Mouse (Mus musculus): ENCODE measurements around the gene Aagab.
A peak's percentile ranks its signal among the peaks of the same experiment; 100 is the strongest.

Gene Aagab

DNA sequence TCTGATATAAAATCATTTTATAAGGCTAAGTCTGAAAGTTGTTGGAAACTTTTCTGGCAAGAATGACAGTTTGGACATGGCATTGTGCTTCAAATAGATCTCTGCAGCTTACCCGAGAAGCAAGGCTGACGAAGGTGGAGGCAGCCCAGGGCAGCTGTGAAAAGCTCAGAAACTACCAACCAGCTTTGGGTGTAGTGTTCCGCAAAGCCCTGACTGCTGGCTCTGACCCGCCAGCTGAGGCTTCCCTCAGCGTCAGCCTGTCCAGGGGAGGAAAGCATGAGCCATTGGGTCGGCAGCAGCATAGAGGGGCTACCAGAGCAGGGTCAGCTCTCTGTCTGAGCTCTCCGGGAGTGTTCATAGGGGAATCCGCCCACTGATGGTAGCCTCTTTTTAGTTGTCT, 6.8 kb downstream of the Aagab start:
- no peak for DNase-seq

DNA sequence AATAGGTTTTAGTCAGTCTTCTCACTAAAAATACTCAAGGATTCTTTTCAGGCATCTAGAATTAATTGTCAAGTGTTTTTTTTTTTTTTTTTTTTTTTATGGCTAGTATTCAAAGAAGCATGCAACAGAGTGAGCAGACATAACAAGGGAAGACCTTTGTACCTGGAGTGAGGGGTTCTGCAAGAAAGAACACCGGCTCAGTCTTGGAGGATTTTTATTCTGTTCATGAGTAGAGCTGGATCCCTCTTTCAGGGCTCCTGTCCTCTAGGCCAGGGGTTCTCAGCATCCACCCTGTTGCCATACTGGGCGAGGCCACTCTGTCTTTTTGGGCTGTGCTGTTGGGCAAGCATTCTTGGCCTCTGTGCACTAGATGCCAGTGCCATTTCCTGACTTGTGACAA, 7.3 kb downstream of the Aagab start:
- DNase-seq = no peak

DNA sequence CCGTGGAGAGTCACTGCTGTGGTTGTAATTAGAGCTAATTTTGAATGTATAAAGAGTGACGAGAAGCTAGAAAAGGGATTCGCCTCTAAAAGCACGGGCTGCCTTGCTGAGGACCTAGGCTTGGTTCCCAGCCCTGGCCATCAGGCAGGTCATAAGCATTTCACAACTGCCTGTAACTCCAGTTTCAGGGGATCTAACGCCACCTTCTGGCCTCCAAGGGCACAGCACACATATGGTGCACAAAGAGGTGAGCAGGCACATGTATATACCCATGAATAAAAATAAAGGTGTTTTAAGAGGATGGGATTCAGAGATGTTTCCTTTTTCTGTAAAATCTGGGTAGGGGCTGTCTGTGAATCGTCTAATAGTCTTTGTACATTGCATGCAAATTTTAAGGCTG, 7.8 kb downstream of the Aagab start:
- DNase-seq = peak; percentile 28

DNA sequence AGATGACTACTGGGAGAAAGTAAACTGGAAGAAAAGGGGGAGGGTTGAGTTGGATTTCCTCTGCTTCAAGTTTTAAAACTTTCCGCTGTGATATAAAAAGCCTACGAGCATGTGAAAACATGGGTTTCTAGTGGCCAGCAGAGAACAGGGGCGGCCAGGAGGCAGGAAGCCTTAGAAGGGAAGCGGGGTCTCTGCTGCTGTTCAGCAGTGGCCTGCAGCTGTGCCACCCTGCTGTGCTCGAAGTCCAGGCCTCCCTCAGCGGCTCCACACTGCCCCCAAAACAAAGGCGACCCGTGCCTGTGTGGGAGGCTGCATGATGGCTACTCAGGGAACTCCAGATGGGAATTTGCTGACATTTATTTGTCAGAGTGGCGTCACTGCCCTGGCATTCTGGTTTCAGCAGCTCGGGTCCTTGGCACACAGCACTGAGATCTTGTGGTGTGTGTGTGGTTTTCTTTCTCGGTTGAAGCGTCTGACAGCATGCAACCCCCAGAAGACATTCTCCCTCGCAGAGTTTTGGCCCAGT, 8.4 kb downstream of the Aagab start:
- DNase-seq = peak; percentile 49

DNA sequence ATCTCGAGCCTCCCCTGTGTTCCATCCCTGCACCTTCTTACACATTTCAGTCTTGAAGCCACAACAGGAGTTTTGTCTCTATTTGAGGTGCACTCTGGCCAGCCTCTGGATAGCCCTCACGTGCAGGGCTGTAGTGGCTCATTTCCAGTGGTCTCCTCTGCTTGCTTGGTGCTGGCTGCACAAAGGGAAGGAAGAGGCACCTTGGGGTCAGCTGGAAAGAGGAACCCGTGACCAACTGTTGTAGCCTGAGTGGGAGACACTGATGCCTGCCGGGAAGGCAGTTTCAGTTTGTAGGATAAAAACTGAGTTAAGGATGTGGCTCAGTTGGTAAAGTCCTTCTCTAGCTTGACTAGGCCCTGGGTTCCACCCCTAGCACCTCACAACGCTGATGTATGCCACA, 9.5 kb downstream of the Aagab start:
- DNase-seq = no peak

DNA sequence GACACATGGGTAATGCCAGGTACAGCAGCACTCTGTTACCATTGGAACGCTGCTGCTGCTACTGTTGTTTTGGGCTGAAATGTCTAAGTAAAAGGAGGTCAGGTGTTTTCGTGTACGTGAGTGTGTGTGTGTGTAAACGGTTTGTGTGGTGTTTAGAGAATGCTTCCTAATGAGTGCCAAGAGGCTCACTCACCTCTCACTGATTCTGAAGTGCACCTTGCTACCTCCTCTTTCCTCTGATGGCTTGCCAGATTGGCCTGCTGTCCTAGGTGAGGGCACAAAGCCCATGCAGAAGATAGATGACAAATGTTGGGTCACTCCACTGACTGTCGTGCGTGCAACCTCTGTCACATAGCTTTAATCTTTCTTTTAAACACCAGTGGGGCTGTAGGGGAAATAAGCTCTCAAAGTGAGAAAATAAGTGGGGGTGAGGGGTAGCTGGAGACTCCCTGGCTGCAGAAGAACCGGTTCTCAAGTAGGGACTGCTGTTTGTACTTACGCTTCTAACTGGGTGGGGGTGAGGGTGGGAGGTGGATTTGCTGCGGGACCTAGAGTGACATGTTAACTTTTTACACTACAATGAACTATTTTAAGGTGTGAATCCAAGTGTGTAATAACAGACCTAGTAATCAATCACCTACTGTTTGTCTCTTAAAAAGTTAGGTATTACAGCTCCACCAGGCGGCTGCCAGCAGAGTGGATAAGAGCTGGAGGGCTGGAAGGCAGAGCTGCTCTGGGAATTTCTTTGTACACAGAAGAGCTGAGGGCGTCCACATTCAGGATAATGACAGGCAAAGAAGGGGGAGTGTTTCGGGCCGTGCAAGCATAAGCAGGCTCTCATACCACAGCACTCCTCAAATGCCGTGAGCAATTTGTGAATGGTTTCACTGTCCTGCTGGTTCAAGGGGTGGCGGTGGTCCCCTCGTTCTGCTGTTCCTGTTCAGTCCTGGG, 10.4 kb downstream of the Aagab start:
- no peak for DNase-seq

DNA sequence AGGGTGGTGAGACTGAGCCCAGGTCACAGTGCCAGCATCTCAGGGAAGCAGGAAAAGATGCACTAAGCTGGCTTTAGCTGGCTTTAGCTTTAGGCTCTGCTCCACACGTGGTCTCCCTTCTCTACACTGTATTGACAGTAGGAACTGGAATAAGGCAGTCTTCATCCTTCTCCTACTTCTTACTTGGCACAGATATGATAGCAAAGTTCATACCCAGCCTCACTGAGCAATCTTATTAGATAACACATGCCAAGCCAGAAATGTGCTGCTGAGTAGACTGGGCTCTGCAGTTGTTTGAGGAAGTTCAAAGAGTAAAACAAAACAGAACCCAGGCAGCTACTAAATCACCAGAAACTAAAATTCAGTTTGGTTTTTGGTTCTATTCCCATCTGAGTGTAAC, 11.1 kb downstream of the Aagab start:
- DNase-seq = no peak

DNA sequence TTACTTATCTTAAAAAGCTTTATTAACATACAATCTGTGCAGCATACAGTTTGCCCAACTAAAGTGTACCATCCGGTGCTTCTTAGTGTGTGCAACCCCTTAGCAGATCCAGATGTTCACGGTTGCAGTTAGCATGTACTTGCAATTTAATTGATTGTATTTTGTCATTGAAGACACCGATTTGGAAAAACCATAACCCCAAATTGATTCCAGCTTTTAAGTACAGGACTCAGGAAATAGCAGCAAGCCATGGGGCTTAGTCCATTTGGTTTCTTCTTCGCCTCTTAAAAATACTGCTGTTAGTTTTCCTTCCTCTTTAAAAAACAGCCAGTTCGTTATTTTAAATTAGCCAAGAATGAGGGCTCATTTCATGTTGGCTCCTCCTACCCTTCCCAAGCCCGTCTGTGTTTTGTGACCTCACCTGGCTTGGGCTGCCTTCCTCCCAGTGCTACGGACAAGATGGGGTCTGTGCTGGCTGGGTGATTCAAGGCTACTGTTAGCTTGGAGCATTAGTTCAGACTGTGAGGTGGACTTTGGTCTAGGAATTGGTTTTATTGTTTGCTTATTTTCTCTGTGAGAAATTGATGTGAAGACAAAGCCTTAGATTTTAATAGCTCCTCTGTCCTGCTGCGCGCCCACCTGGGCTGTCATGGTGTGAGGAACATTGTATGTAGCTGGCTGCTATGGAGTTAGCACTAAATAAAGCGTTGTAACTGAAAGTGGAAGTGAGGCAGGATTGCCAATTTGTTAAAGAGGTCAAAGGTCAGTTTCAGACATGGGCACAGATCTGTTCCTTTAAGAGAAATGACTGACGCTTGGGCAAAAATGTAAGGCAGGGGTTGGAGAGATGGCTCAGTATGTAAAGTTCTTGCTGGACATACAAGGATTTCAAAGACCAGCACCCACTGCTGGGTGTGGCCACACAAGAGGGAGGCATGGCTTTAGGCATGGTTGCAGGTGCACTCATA, 11.8 kb downstream of the Aagab start:
- no peak for DNase-seq

DNA sequence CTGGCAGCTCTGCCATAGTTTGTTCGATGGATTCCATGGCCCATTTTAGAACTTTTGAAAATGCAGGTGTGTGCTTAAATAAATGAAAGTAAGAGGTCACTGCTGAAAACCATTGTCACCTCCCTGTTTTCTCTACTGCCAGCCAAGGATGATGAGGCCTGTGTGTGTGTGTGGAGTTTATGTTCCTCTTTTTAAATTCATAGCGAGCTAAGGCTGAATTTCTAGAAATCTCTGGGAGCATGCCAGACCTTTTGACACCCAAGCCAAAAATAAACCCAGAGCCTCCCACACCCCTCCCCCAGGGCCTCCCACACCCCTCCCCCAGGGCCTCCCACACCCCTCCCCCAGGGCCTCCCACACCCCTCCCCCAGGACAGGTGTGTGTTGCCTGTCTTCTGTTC, 15.5 kb downstream of the Aagab start:
- no peak for DNase-seq

DNA sequence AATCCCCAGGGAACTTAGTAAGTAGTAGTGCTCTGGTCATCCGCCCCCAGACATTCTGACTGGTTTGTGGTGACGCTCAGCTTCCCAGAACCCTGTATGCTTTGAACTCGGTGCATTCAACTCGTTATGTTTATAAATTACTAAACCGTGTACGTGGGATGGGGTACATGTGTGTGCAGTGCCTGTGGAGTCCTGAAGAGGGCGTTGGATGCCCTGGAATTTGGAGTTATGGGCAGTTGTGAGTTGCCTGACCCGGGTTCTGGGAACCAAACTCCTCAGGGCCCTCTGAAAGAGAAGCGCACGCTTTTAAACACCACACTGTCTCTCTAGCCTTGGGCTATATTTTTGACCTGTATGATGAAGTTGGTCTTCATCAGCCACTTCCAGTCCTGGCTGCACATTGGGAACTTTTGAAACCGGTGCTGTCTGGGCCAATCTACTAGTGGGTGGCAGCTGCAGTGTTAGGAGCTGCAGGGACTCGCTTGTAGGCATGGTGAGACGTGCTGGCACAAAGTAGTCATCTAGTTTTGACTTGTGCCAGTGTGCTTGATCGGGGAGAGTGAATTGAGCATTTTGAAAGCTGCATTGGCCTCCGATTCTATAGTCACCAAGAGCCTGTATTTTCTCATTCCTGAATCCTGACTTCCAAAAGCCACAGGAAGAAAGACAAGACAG, 21.6 kb downstream of the Aagab start:
- DNase-seq = no peak

DNA sequence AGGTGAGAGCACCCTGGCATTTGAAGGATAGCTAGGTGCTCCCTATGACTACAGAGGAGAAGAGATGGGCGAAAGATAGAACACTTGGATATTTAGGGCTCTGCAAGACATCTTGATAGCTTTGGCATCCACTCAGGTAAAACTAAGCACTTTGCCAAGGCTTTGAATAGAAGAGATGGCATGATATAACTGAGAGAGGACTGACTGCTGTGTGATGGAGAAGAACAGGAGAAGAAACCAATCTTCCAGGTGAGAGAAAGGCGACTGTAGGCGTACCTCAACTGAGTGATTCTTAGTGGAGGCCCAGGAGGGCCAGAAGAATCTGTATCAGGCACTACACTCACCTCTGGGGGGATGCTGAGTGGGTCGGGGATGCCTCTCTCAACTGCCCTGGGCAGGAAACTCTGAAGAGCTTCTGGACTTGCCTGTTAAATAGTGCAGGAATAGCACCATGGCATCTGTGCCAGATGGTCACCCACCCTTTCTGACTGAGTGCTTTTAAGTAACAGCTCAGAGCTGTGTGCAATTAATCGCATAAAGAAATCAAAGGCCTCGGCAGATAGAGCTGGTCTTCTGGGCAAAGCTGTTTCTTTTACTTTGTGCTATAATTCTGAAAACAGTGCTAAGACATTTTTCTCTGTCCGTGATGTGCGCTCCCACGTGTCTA, 22.8 kb downstream of the Aagab start:
- no peak for DNase-seq

DNA sequence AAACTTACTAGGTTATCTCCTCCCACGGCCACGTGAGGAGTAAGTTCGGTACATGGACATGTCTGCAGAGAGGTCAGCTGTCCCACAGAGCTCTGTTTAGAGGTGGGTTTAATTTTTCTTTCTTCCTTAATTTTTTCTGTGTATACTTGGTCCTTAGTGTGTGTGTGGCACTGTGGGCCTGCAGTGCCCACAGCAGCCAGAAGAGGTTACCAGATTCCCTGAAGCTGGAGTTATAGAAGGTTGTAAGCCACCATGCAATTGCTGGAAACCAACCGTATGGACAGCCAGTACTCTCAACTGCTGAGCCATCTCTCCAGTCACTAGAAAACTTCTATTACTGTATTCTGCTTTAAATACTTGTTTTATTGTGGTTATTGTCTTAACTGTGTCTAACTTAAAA, 29.6 kb downstream of the Aagab start:
- no peak for DNase-seq

DNA sequence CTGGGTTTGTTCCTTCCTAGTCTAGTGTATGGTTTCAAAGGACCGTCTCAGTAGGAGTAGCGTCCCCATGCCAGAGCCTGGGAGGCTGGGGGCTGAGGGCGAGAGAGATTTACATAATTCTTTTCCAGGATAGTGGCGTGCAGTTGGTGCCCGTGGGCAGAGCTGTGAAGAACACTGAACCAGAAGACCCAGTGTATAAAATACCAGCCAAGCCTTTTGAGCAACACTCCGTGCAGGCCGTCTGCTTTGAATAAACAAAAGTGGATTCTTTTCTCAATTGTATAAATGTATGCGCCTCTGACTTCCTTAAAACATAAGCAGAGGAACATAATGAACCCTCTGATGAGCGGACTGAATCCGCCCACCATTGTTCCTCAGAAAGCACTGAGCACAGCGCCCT, 30.5 kb downstream of the Aagab start:
- DNase-seq = no peak

DNA sequence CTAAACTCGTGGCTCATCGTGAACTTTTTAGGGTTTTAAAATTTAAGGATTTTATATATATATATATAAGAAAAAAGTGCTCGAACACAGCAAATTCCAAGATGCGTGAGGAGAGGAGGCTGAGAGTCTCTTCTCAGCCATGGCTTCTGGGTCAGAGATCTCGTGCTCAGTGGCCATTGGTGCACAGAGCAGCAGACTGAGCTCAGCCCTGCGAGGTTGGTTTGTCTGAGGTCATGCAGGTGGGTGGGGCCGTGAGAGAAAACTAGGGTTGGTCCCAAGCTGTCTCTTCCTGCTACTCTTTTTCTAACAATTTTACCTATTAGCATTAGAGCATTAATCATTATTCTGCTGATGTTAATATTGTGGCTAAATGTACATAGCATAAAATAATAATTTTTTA, 30.9 kb downstream of the Aagab start:
- DNase-seq = no peak

DNA sequence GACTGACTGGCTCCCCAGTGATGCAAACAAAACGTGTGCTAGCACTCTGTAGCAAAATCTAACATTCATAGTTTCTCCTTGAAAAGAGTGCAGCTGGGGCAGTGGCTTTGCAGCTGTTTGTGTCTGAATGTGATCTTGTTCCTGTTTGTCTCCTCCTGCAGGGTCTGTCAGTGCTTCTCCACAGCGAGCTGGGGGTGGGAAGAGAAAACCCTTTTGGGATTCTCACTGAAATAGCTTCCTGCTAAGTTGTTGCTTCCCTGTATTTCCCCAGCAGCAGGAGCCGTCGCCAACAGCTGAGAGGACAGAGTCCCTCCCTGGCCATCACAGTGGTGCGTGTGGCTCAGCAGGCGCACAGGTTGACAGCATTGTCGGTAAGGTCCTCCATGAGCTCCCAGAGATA, 33.7 kb downstream of the Aagab start:
- no peak for DNase-seq

DNA sequence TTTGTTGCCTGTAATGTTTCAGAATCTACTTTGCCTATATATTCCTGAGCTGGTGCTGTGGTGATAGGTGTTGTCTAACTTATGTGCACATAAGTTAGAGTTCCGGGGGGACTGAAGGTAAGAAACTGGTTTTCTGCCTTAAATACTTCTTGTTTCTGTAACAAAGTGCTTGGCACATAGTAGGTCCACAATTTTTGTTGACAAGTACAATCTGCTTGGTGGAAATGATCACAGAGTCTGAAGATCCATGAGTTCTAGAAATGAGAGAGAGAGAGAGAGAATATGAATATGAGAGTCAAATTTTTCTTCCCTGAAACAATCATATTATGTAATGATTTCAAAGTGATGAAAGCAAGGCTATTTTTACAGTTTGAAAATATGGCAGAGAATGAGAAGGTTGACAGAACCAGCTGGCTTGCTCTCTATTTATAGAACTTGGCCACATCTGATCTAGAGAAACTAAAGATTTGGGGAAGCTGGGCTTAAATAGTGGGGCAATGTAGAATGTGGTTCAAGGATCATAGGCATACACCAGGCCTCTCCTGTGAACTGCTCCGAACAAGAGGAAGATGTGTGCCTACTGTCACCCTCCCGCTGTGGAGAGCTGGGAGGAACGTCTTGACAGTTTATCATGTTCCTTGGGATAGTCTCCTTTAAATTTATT, 39.7 kb downstream of the Aagab start:
- DNase-seq = no peak

DNA sequence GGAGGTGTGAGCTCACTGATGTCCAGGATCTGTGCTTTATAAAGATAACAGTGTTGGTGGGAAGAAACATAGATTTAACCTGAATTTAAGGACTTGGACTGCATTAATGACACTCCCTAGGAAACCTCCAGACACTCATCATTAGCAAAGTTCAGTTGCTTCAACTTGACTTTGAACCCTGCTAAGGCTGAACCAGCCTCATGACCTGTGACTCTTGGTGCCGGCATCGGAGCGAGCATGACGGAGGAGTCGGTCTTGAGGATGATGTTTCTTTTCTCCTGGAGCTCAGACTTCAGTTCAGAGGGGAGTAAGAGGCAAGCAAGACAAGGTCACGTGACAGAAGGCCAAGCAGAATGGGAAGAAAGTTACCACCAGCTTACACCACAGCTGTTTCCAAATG, 41.6 kb downstream of the Aagab start:
- no peak for DNase-seq

DNA sequence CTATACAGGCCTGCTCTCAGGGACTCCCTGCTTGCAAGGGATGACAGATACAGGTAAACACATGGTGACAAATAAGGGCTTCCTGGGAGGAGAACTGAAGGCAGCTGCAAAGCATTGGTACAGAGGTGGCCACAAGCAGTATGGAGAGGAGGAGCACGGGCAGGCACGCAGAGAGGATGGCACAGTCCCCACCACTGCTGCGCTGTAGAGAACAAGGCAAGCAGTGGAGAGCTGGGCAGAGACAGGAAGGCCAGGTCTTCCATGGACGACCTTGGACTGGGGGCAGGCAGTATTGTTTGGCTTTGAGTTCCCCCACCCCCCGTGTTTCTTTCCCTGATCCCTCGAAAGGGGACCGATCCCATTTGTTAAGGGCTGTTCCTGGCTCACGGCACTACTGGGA, 42.6 kb downstream of the Aagab start:
- DNase-seq = no peak

DNA sequence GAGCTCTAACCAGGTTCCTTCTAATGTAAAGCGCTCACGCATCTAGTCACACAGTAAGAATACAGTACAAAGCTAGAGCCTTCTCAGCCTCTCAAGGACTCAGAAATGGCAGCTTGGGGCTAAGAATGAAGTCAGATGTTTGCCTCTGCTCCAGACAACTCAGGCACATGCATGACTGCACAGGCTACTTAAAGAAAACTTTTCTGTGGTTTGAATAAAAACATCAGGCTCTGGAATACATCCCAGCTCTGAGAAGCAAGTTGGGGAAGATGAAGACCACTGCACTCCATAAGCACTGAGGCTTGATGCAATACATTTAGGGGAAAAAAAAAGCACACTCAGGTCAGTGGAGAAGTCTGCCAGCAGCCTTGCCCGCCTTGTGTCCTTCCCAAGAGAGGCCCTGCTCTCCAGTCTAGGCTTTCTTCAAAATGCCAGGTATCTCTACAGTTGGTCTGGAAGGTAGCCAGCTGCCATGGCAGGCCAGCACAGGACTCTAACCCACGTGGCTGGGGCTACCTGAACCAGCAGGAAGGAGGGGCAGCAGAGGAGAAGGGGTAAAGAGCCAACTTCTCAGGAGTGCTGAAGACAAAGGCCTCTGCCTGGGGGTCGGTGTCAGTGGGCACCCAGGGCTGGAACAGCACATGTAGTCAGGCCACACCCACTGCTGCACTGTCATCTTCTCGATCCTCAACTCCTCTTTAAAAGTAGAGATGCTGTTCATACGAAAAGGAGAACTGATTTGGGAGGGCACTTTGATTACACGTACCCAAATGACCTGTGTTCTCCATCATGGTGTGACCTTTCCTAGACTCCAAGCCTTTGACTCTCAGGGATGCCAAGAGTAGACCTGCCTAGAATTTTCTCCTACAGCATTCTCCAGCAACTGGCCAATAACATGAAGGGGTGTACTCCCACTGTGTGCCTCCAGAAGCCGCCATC, 45.4 kb downstream of the Aagab start:
- no peak for DNase-seq

DNA sequence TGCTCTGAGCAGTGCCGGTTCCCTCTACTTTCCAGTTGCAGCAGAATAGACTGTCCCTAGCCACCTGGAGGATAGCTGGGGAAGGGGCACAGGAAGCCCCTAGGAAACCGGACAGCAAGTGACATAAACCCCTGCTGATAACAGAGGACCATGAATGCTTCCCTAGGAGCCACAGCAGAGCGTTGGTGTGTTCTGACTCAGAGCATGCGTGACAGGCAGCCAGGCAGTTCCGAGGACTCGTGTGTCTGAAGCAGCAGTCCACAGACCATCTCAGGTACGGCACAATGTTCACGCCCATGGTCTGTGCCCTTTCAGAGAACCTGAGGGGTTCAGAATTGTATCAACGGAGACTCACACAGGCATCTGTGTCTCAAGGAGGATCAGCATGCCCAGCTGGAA, 46.1 kb downstream of the Aagab start:
- no peak for DNase-seq

Measured in thymus, postnatal 4 days (tissue).